Mouse (Mus musculus): Measurements from ENCODE around the gene Sirpa.

Sirpa gene

GRCm38 (mm10) chr2:129606269-129606668, 13.6 kb downstream of the Sirpa start:
- peak; percentile 54 to 64 for DNase-seq (ENCODE audit: low spot score in 2 of 2)

- DNase-seq (ENCODE audit: low spot score in 2 of 2), result no peak
Measured at GRCm38 (mm10) chr2:129606899-129607298, 14.3 kb downstream of the Sirpa start.

GRCm38 (mm10) chr2:129613971-129614370, 21.3 kb downstream of the Sirpa start:
- DNase-seq (ENCODE audit: low spot score in 2 of 2), result no peak

GRCm38 (mm10) chr2:129614482-129615185, 22.0 kb downstream of the Sirpa start:
- no peak for DNase-seq (ENCODE audit: low spot score in 2 of 2)

- peak; percentile 16 to 19 for DNase-seq (ENCODE audit: low spot score in 2 of 2)
Measured at GRCm38 (mm10) chr2:129620148-129620547, 27.5 kb downstream of the Sirpa start.

GRCm38 (mm10) chr2:129620881-129621280, 28.2 kb downstream of the Sirpa start:
- DNase-seq (ENCODE audit: low spot score in 2 of 2), result no peak

GRCm38 (mm10) chr2:129621654-129622490, 29.2 kb downstream of the Sirpa start:
- peak; percentile 18 to 21 for DNase-seq (ENCODE audit: low spot score in 2 of 2)

- peak; percentile 15 to 20 for DNase-seq (ENCODE audit: low spot score in 2 of 2)
Measured at GRCm38 (mm10) chr2:129622918-129623317, 30.3 kb downstream of the Sirpa start.

- peak; percentile 27 to 55 for DNase-seq (ENCODE audit: low spot score in 2 of 2)
Measured at GRCm38 (mm10) chr2:129623771-129624170, 31.1 kb downstream of the Sirpa start.

GRCm38 (mm10) chr2:129624246-129624918, 31.7 kb downstream of the Sirpa start:
- DNase-seq (ENCODE audit: low spot score in 2 of 2), result peak; percentile 60 to 78

- peak; percentile 22 to 34 for DNase-seq (ENCODE audit: low spot score in 2 of 2)
Measured at GRCm38 (mm10) chr2:129624956-129625355, 32.3 kb downstream of the Sirpa start.

- DNase-seq (ENCODE audit: low spot score in 2 of 2), result peak; percentile 17 to 19
Measured at GRCm38 (mm10) chr2:129625845-129626244, 33.2 kb downstream of the Sirpa start.

- DNase-seq (ENCODE audit: low spot score in 2 of 2), result peak in 1 of 2 experiments; percentile 31
Measured at GRCm38 (mm10) chr2:129626621-129627061, 34.0 kb downstream of the Sirpa start.

- DNase-seq (ENCODE audit: low spot score in 2 of 2), result peak in 1 of 2 experiments; percentile 17
Measured at GRCm38 (mm10) chr2:129627133-129627532, 34.5 kb downstream of the Sirpa start.

GRCm38 (mm10) chr2:129627811-129628210, 35.2 kb downstream of the Sirpa start:
- peak in 1 of 2 experiments; percentile 59 for DNase-seq (ENCODE audit: low spot score in 2 of 2)

GRCm38 (mm10) chr2:129628456-129629185, 36.0 kb downstream of the Sirpa start:
- peak in 1 of 2 experiments; percentile 23 for DNase-seq (ENCODE audit: low spot score in 2 of 2)

GRCm38 (mm10) chr2:129629786-129630531, 37.3 kb downstream of the Sirpa start:
- peak in 1 of 2 experiments; percentile 28 for DNase-seq (ENCODE audit: low spot score in 2 of 2)

GRCm38 (mm10) chr2:129630532-129630886, 37.9 kb downstream of the Sirpa start:
- DNase-seq (ENCODE audit: low spot score in 2 of 2), result peak in 1 of 2 experiments; percentile 15

GRCm38 (mm10) chr2:129630978-129631660, 38.5 kb downstream of the Sirpa start:
- peak in 1 of 2 experiments; percentile 45 for DNase-seq (ENCODE audit: low spot score in 2 of 2)

GRCm38 (mm10) chr2:129632324-129632723, 39.7 kb downstream of the Sirpa start:
- DNase-seq (ENCODE audit: low spot score in 2 of 2), result peak in 1 of 2 experiments; percentile 22

Data from right cerebral cortex, postnatal 10 days (tissue).